Mouse (Mus musculus) layer of hippocampus, postnatal 14 days (tissue): ENCODE data around the gene Ccdc113. TPM values are rescaled to one million over a fixed set of nuclear protein-coding genes. Genes with fewer than 3 reads are reported as not detected.

ENCODE experiments used
- DNase-seq, 2 experiments: peaks; one replicate each; pipeline ENCODE4 v3.0.0; 2021 to 2022; ENCODE audit warnings: low spot score in 2 of 2, mixed read lengths in 1 of 2
- long read RNA-seq, 2 experiments: library from polyadenylated mRNA; stranded (forward); transcript quantifications; one replicate each; pipeline ENCODE4 v2.0.0; 2021
- total RNA-seq, 2 experiments: library from RNA; stranded (reverse); gene quantifications; 2 replicates each; pipeline ENCODE4 v1.2.3; 2021

Ccdc113 gene
- total RNA-seq: 1 to 10 TPM; 1.1 to 2.1 TPM
- long read RNA-seq, experiment 1, partial matches to known transcripts: 0 of 1 reads
- long read RNA-seq, experiment 1, other reads (novel, unspliced or antisense): 0 of 1 reads
- long read RNA-seq, experiment 2, transcript Ccdc113-201 (9 exons, 1,288 nt): major isoform, 7 of 8 reads
- long read RNA-seq, experiment 2, partial matches to known transcripts: 1 of 8 reads
- long read RNA-seq, experiment 2, other reads (novel, unspliced or antisense): 0 of 8 reads

DNA sequence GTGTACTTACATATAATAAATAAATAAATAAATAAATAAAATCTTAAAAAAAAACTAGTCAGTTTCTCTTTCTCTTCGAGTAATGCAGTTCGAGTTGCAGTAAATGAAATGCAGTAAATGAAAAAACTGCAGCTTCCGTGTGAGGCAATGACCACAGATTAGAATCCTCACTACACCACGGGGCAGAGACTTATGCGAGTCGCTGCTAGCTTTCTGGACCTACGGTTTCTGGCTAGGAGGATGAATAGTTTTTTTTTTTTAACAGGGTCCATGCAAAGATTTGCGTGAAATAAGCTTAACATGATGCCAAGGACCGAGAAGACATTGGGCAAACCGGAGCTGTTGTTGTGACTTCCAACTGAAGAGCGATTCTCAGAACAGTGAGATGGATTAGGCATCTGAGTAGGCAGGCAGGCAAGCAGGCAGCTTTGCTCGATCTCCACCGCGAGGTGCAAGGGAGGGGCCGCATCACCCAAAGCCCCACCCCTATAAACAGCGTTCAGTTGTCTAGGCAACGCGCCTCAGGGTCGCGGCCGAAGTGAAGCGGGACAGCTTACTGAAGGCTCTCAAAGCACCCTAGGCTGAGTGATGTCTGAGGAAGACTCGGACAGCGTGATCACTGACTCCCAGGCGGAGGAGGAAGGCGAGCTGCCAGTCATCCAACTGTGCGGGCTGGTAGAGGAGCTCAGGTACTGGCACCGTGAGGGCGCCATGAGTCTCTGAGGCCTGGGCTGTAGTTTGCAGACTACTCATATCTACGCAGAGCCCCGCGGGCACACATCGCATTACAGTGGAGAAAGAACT lies at the start of gene Ccdc113:
Ccdc113 (plus strand) TSS at position 502 of the 804 bp plus-strand sequence.
- peak; percentile 45 to 52 for DNase-seq

DNA sequence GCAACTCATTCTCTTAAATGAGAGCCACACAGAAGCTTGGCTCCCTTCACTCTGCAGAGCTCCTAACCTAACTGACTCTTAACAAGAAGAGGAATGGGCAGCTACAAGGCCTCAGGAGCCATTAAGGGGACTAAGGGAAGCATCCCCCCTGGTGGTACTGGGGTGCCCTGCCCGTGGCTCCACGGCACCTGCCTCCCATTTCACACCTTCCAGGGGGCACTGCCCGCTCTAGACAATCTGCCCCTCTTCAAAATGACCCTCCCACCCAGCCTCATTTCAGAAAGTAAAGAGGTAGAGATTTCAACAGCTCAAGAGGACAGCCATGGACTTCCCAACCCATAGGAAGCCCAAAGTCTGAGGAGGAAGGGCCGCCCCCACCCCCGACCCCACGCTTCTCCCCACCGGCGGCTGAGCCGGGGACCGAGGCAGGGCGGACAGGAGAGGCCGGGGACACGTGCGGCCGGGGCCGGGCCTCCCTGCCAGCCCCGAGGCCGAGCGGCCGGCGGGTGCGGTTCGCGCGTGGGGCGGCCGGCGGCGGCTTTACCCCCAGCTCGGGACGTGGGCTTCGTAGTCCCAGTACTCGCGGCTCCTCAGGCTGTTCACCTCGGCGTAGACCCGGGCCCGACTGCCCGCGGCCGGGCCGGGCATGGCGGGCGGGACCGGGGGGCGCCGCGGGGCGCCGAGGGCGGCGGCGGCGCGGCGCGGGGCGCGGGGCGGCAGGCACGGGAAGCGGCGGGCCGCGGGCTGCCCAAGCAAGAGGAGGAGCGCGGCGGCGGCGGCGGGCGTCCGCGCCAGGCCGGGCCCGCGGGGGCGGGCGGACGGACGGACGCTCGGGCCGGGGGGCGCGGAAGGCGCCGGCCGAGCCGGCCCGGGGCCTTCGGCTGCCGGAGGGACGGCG lies 45.8 kb upstream of the Ccdc113 start:
- no peak for DNase-seq

DNA sequence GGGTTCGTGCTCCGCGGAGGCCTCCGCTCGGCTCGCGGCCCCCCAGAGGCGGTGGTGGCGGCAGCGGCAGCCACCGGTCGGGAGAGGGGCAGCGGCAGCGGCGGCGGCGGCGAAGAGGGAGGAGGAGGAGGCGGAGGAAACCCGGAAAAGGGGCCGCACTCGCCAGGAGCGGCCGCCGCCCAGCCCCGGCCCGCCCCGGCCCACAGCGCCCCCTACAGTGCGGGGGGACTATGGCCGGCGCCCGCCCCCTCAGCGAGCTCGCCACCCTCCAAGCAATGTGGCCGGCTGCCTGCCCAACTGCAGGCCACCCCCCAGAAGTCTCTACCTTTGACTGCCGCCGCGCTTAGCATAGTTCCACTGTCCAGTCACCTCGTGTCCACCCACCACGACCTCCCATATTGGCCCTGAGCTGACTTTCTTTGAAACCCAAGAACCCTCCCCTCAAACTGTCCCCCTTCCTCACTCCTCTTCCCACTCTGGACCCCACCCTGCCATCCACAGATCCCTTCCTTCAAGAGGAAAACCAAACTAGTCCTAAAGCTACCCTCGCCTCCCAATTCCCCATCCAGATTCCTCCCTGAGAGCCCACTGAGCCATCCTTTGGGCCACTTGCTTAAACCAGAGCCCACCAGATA lies 45.1 kb upstream of the Ccdc113 start:
- DNase-seq: peak; percentile 72 to 77

DNA sequence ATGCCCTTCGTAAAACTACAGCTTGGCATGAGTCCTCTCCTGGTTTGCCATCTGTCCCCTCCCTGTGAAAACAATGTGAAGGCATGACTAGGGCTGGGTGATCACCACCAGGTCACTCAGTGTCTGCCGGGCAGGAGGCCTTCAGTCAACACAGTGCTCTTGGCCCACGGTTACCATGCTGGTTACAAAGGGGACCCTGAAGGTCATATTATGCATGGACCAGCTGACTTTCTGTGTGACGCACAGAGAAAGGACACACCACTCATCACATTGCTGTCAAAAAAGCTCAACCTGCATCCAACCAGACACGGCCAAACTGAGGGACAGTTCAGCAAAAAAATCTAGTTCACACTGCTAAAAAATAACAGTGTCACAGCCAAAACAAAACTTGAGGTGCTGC lies 43.9 kb upstream of the Ccdc113 start, which contains the start of gene Csnk2a2:
Csnk2a2 (minus strand) TSS at position 34 of the 400 bp plus-strand sequence.
- no peak for DNase-seq

DNA sequence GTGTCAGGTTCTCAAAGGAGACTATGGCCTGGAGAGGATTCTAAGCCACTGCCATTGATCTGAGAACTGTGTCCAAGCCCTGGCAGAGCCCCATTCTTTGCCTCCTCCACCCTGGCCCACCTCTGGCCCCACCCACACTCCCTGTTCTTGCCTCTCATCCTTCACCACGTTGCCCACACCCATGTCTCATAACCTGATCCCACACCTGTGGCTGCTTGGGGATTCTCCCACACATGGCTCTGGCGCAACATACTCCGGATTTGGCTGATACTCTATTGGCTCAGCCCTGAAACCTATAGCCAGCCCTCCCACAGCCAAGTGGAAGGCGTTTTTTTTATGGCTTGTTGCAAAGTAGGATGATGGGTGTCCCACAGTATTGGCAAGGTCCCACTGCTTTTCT lies 41.8 kb upstream of the Ccdc113 start:
- DNase-seq: no peak

DNA sequence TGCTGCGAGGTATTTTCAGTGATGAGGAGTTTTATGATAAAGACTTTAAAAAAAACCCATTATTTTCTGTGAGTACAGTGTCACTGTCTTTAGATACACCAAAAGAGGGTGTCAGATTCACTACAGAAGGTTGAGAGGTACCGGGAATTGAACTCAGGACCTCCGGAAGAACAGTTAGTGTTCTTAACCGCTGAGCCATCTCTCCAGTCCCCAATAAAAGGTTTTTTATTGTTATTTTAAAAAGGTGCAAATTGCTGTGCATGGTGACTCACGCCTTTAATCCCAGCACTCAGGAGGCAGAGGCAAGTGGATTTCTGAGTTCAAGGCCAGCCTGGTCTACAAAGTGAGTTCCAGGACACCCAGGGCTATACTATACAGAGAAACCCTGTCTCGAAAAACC lies 38.4 kb upstream of the Ccdc113 start:
- no peak for DNase-seq

DNA sequence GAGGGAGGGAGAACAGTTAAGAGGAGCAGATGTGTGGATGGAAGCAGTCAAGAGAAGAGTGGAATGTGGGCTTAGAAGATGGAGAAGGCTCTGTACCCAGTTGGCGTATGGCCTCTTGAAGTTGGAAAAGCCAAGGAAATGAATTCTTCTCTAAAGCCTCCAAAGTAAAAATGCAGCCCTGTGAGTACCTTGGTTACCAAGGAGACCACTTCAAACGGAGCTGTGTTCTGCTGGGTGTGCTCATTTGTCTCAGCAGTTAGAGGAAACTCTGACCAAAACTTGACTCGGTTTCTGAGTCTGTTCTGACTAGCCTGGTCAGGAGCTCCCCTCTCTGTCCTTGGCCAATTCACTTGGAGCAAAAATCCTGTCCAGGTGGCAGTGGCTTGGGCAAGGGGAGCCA lies 37.5 kb upstream of the Ccdc113 start:
- DNase-seq: no peak

DNA sequence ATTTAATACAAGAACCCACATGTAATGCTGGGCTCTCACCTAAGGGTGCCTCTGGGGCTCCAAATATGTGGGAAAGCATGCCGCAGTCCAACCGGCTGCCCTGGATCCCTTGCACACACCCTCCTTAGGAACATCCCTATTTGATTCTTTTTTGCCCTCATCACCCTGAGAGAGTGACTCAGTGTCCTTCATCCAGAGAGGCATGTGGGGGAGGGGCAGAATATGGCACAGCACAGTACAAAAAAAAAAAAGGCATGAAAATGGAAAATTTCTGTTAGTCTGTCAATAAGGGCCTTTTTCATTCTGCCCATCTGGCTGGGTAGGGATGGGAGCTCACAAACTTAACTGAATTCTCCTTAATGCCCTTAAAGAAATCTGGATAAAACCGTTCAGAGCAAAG lies 36.1 kb upstream of the Ccdc113 start:
- no peak for DNase-seq

DNA sequence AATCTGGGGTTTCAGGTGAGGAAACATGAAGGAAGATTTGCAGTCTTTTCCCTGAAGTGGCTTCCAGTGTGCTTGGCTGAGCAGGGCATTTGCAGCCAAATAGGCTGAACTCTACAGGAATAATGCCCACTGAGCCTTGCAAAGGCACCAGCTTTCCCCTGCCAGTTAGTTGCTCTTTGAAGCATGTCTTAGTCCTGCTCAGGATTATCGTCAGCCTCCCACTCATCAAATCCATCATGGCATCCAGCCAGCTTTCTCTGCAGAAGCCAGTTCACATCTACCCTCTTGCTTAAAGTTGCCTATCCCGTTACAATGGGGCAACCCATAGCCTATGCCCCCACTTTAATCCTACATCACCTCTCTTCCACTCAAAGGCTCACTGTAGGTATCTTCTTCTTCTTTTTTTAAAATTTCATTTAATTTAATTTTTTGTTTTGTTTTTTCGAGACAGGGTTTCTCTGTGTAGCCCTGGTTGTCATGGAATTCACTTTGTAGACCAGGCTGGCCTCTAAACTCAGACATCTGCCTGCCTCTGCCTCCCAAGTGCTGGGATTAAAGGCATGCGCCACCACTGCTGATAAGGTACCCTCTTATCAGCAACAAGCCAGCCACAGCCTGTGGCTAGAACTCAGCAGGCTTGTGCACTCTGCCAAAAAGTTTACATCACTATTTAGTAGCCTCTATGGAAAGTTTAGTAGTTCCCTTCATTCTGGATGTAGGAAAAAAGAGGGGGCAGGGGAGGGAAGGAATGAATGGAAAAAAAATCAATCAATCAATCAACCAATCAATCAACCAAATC lies 34.4 kb upstream of the Ccdc113 start:
- no peak for DNase-seq

DNA sequence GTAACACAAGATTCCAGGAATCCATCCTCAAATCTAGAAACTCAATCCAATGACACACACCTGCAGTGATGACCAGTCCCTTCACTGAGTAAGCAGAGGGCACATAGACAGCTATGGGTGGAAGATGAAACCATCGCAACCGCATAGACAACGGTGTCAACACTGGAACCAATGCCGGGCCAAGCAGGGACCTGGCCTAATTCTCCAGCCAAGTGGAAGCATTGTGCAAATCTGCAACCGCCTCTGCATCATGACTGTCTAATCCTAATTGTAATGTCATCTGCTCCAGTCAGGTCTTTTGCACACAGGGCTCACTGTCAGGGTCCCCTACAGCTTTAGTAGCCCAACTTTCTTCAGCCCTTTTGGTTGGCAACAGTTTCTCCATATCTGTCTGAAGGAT lies 33.4 kb upstream of the Ccdc113 start:
- no peak for DNase-seq

DNA sequence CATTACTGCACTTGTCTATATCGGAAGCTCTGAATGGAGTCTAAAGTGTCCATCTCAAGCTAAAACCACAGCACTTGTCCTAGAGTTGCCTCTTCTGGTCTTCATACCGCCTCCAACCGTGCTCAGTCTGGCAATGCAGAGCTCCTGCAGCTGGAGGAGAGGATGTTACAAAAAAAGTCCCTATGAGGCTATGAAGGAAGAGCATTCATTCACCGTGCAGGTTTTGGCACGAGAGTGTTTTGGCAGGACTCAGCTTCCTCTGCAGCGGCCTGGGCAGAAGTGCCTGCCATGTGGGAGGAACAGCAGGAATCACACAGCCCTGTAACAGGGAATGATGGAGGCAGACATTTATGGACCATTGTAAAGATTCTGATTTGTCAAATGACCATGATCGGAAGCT lies 31.5 kb upstream of the Ccdc113 start:
- DNase-seq: peak in 1 of 2 experiments; percentile 37

DNA sequence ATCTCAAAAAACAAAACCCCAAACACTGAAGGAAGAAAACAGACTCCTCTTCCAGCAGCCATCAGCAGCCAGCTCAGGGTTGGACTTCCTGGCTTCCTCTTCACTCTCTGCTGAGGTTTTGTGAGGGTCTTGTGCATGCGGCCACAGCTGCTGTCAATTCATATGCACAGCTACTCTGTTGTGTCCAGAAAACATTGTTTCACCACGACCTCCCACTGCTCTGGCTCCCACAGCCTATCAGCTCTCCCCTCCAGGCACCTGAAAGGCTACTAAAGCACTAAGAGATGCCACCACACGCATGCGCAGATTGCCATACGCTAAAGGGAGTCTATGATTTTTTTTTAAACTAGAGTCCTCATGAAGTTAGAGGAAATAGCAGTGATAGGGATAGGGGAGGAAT lies 29.1 kb upstream of the Ccdc113 start:
- no peak for DNase-seq

DNA sequence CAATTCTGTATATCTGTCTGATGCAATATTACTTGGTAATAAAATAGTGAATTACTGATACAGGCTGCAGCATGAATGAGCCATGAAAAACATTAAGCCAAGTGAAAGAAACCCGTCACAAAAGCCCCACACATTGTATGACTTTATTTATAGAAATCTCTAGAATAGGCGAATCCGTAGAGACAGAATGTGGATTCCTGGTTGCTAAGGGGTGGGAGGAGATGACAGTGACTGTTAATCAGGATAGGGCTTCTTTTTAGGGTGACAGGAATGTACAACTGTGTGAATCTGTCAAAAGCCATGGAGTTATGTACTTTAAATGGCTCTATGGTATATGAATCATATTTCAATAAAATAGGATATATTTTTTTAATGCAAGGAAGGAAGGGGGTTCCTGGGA lies 28.3 kb upstream of the Ccdc113 start:
- DNase-seq: peak in 1 of 2 experiments; percentile 53

DNA sequence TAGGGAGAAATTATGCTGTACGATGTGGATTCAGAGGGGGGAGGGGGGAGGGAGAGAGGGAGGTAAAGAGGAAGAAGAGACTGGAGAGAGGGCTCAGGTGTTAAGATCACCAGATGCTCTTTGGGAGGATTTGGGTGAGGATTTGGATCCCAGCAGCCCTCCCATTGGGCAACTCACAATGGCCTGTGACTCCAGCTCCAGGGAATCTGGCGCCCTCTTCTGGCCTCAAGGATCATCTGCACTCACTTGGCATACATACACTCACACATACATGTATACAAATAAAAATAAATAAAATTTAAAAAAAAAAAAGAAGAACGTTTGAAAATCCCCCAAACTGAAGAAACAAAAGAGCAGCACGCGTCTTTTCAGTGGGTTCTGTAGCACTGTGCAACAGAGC lies 27.6 kb upstream of the Ccdc113 start:
- DNase-seq: no peak

DNA sequence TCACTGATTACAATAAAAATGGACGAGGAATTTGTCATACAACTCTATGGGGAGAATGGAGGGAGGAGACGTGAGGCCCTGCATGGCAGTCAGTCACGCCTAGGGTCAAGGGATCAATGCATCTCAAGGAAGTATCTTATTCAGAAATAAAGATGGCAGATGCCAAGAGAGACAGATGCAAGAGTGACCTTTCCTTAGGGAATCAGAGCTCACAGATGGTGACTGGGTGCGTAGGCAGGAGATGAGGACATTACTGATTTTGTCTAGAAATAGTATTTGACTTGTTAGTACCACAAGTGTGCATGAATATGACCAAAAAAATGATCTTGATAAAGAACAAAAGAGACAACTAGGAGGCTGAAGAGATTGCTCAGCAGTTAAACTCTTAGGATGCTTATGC lies 21.6 kb upstream of the Ccdc113 start:
- no peak for DNase-seq

DNA sequence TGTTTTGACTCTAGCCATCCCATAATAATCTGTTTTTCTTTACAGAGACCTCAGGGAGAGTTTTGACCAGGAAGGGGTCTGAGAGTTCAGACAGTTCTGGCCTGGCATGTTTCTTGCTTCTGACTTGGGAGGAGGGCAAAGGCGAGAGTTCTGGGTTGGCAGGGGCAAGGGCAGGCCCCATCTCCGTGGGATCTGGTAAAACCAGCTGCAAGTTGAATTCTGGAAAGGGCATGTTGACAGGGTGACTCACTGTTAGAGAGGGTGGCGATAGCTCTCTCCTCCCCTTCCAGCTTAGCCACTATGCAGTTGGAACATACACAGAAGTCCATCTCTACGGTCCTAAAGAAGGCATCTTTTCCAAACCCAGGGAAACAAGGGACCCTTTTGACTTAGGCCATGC lies 20.7 kb upstream of the Ccdc113 start:
- DNase-seq: no peak

DNA sequence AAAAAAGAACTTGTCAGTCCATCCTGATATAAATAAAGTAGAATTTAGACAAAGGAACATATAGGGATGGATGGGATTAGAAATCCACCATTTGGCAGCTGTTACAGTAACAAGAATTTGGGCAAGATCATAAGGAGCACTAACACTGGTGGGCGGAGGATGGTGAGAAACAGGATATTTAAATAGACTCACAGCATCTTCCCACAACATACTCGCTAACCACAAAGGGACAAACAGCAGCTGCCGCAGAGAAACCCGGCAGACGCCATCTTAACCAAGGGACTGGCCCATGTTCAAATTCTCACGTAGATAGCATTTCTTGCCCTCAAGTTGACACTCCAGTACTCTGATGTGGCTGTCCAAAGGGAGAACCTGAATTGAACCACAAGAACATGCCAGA lies 17.0 kb upstream of the Ccdc113 start:
- DNase-seq: no peak

DNA sequence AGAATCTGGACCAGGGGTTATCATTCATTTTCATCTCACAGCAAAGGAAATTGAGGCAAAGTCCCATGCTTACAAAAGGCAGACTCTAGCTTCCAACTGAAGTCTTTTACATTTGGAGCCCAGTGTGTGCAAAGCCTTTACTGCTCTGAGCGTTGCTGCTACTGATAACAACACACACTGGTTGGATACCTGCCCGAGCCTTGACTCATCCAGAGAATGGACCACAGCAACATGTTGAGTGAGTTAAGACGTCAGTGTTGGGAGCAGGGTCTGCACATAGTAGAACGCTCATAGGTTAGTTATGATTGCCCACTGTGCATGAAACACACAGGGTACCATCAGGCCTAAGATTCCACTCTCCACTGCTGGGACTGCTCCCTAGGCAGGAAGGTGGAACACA lies 9.9 kb upstream of the Ccdc113 start:
- no peak for DNase-seq

DNA sequence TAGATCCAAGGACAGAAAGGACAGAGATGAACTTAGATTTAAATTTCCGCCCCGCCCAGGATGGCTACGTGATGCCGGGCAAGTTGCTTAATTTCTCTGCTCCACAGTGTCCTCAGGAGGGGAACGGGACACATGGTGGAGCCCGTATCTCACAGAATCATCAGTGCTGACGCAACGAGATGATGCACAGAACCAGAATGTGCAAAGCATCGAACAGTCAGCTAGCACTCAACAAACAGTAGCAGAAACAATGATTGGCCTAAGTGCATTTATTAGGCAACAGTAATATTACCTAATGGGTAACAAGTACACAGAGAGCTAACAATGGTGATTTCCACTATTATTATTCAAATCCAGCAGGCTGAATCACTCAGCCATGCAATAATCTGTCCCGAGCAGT lies 5.7 kb upstream of the Ccdc113 start:
- DNase-seq: no peak

DNA sequence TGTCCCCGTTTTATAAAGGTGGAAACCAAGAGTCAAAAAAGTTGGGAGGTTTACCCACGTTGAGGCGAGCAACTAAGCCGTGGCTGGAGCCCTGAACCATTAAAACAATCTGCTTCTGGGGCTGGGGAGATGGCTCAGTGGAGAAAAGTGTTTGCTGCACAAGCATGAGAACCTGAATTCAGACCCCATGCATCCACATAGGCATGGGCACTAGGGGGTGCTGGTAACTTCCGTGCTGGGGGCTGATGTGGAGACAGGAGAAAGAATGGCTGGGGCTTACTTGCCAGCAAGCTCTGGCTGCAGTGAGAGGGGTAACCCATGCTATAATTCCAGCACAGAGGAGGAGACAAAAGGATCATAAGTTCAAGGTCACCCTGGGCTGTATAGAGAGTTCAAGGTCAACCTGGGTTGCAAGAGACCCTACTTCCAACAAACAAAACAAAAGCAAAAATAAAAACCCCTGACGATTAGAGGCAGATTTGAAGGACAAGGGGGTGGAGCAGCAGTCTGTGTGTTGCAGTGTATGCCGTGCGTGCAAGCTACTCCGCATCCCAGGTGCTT lies 5.1 kb upstream of the Ccdc113 start:
- DNase-seq: no peak
